ENCODE assay signal across 10 mouse cellular contexts in the genomic region with DNA sequence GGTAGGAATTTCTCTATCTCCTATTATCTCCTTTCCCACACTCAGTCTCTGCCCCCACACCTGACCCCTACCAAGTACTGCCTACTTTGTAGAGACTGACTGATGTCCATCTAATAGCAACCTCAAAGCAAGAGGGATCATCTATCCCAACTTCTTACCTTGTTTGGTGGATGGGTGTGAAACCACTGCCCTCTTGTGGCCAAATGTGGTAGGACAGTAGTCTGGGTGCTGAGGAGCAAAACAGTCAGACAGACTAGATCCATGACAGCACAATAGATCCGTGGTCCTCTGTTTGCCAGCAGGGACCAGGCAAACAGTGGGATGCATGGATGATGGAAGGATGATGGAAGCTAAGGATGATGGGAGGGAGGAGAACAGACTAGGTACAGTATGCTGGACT. TPM values are rescaled to one million over a fixed set of nuclear protein-coding genes. Genes with fewer than 3 reads are reported as not detected.
DNase-seq lines count a peak whose midpoint lies in the region; ATAC-seq lines count a peak whose summit lies in the region.
"Had no signal": no experiment of that assay in that cellular context is flagged by ENCODE, and none has a peak within 500 bp of the region (broad histone marks: within the 10 kb centered on the region; RNA-seq: fewer than 3 reads in every experiment).

No protein-coding gene starts in this region.

- no peak overlapping the region for H3K27ac ChIP-seq in embryonic facial prominence, embryonic 14.5 days (replicated peaks; ENCODE audit: low read depth, low read length)
- H3K27ac ChIP-seq: stomach, embryonic 15.5 days had no signal

- no peak overlapping the region for H3K9ac ChIP-seq in embryonic facial prominence, embryonic 14.5 days (ENCODE audit: low read depth, low read length)
- H3K9ac ChIP-seq: stomach, embryonic 15.5 days had no signal

- H3K4me3 ChIP-seq in embryonic facial prominence, embryonic 14.5 days (ENCODE audit: low read depth, low read length): no peak overlapping the region
- H3K4me3 ChIP-seq: stomach, embryonic 15.5 days had no signal

- H3K36me3 ChIP-seq in embryonic facial prominence, embryonic 14.5 days (ENCODE audit: control insufficient read depth, insufficient read depth, low read length): no peaks in the 10 kb centered on the region
- H3K36me3 ChIP-seq: stomach, embryonic 15.5 days had no signal

- H3K27me3 ChIP-seq in embryonic facial prominence, embryonic 14.5 days (replicated peaks; ENCODE audit: control insufficient read depth, insufficient read depth, low read length): no peaks in the 10 kb centered on the region
- H3K27me3 ChIP-seq: stomach, embryonic 15.5 days had no signal

- WGBS in embryonic facial prominence, embryonic 14.5 days: 4% methylated on average over 1 of the region's 1 CpGs

- no peaks in the 10 kb centered on the region for H3K9me3 ChIP-seq in embryonic facial prominence, embryonic 14.5 days (ENCODE audit: control insufficient read depth, low read length)
- H3K9me3 ChIP-seq: stomach, embryonic 15.5 days had no signal

- H3K4me1 ChIP-seq in embryonic facial prominence, embryonic 14.5 days (ENCODE audit: control insufficient read depth, insufficient read depth, low read length): peaks cover under 1% of the 10 kb centered on the region; the same call in 1 of the 2 replicates
- H3K4me1 ChIP-seq: stomach, embryonic 15.5 days had no signal

- DNase-seq in right cerebral cortex, adult 2 months (ENCODE audit: low spot score in 2 of 2): peak; percentile 74 to 82
- DNase-seq in right cerebral cortex, postnatal 36 days (ENCODE audit: low spot score in 2 of 2): no peak
- DNase-seq in adrenal gland, postnatal 25 days: peak; percentile 51
- DNase-seq in embryonic facial prominence, embryonic 14.5 days (ENCODE audit: low spot score): peak; percentile 62
- DNase-seq in hindlimb bud, embryonic 11.5 days (ENCODE audit: extremely low spot score, low read depth, low spot score): peak; percentile 78
- DNase-seq in lung, postnatal 10 days: peak; percentile 76
- DNase-seq in retina, embryonic 14.5 days (ENCODE audit: low spot score): peak; percentile 87

- no peak overlapping the region for H3K4me2 ChIP-seq in embryonic facial prominence, embryonic 14.5 days (ENCODE audit: low read depth, low read length)
- H3K4me2 ChIP-seq: stomach, embryonic 15.5 days had no signal

- ATAC-seq in embryonic facial prominence, embryonic 14.5 days (ENCODE audit: low read depth): peak; percentile 34; the same call in 1 of the 2 replicates
- no peak for ATAC-seq in activated CD4-positive, CD25-positive, alpha-beta regulatory T cell, adult 4 months

RNA-seq across cellular contexts. Expression of gene Ptpn7, which starts 4.0 kb away (rescaled TPM):
- 1.4 and 1.5 TPM in 2 replicates for total RNA-seq in adrenal gland, postnatal 25 days (2021)
- 2.1 and 2.7 TPM in 2 replicates for polyA plus RNA-seq in embryonic facial prominence, embryonic 14.5 days (2014; fragmentation: Nextera tagmentation; extraction: Ambion mirVana)
- polyA plus RNA-seq in activated CD4-positive, CD25-positive, alpha-beta regulatory T cell, adult 4 months (2017; shearing (Covaris generic)): 100 to 1,000 TPM; 155 to 193 TPM

RNA-seq across cellular contexts. Expression of gene Arl8a, which starts 10.1 kb away (rescaled TPM):
- total RNA-seq in adrenal gland, postnatal 25 days (2021): 47.8 and 59.0 TPM in 2 replicates
- 73.8 and 74.7 TPM in 2 replicates for polyA plus RNA-seq in embryonic facial prominence, embryonic 14.5 days (2014; fragmentation: Nextera tagmentation; extraction: Ambion mirVana)
- 10 to 100 TPM; 10.3 to 10.6 TPM for polyA plus RNA-seq in activated CD4-positive, CD25-positive, alpha-beta regulatory T cell, adult 4 months (2017; shearing (Covaris generic))

RNA-seq across cellular contexts. Expression of gene Gpr37l1, which starts 31.0 kb away (rescaled TPM):
- 0.52 and 0.67 TPM in 2 replicates for total RNA-seq in adrenal gland, postnatal 25 days (2021)
- 0.34 and 0.47 TPM in 2 replicates for polyA plus RNA-seq in embryonic facial prominence, embryonic 14.5 days (2014; fragmentation: Nextera tagmentation; extraction: Ambion mirVana)
- polyA plus RNA-seq in activated CD4-positive, CD25-positive, alpha-beta regulatory T cell, adult 4 months (2017; shearing (Covaris generic)): not detected
- polyA plus RNA-seq: heart, embryonic 14.5 days had no signal

RNA-seq across cellular contexts. Expression of gene Lgr6, which starts 31.4 kb away (rescaled TPM):
- 2.2 and 2.4 TPM in 2 replicates for total RNA-seq in adrenal gland, postnatal 25 days (2021)
- polyA plus RNA-seq in embryonic facial prominence, embryonic 14.5 days (2014; fragmentation: Nextera tagmentation; extraction: Ambion mirVana): 7.0 and 7.5 TPM in 2 replicates
- not detected for polyA plus RNA-seq in activated CD4-positive, CD25-positive, alpha-beta regulatory T cell, adult 4 months (2017; shearing (Covaris generic))

Comparison
In these comparisons a context has a peak if more than half of its experiments do, and no peak if none do; other contexts are left out.
1. DNase-seq: peak in right cerebral cortex, adult 2 months (2 of 2), adrenal gland, postnatal 25 days (single experiment), embryonic facial prominence, embryonic 14.5 days (single experiment), hindlimb bud, embryonic 11.5 days (single experiment), lung, postnatal 10 days (single experiment) and retina, embryonic 14.5 days (single experiment); none in right cerebral cortex, postnatal 36 days (0 of 2).
2. RNA of gene Ptpn7, which starts 4.0 kb away (polyA plus RNA-seq): 155 to 193 TPM in activated CD4-positive, CD25-positive, alpha-beta regulatory T cell, adult 4 months; 2.1 to 2.7 TPM in embryonic facial prominence, embryonic 14.5 days; every median in the first group is over 10 times any median in the second.